Mouse (Mus musculus): Measurements from ENCODE around the gene Polr2b.

GRCm38 (mm10) chr5:77267441-77267840 is 42.5 kb upstream of the Polr2b start:
- TF ChIP-seq CTCF (IDR thresholded peaks at IDR 0.05; ENCODE audit: control insufficient read depth, insufficient read depth, insufficient read length) (no peak), CEBPB (IDR thresholded peaks at IDR 0.05; ENCODE audit: low read depth) (no peak), MAX (IDR thresholded peaks at IDR 0.05) (no peak), FOSL1 (IDR thresholded peaks at IDR 0.05; ENCODE audit: insufficient read depth, low read length, poor library complexity, severe bottlenecking) (no peak)
